Mouse (Mus musculus) c-Kit-positive CD71-negative TER-119-negative erythroid progenitor cells, embryonic 14.5 days (primary cell): Measurements from ENCODE around the gene Hspa1a.
A peak's percentile ranks its signal among the peaks of the same experiment; 100 is the strongest.
"Not testable (repeated sequence)": the region's sequence is repeated elsewhere in the genome, so short reads cannot be mapped to it uniquely, and the experiment has no call there.

Experiments used
- DNase-seq: peaks from one replicate; pipeline ENCODE4 v3.0.0-alpha.2; 2013; ENCODE audit warnings: low read depth

The Hspa1a gene

DNA sequence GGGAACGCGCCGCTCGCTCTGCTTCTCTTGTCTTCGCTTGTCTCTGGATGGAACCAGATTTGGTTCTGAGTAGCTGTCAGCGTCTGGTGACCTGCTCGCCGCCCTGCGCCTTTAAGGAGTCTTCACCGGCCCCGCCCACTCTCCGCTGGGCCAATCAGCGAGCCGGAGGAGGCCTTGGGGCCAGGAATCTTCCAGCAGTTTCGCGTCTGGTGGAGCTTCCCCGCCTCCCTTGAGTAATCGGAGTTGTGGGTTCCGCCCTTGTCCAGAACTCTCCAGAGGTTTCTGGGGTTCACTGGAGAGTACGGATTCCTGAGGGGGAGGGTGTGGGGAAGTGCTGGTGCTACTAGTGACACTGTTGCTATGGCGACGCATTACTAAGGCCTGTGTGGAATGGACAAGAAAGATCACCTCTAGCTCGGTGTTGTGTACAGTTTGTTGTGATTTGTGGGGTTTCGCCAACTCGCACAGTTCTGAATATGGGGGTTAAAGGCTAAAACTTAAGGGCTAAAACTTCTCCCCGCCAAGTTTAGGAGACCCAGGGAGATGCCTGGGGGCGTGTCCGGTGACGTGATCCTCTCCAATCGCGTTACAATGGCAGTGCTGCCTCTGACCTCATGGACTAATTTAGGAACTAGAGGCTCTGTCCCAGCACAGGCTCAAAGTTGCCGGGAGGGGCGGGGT, at the start of gene Hspa1a, which contains the start of gene Hspa1l:
TSS of gene Hspa1a (minus strand) at position 88 of the 681 bp plus-strand sequence.
TSS of gene Hspa1l (plus strand) at position 635 of the 681 bp plus-strand sequence.
- DNase-seq = not testable (repeated sequence)

DNA sequence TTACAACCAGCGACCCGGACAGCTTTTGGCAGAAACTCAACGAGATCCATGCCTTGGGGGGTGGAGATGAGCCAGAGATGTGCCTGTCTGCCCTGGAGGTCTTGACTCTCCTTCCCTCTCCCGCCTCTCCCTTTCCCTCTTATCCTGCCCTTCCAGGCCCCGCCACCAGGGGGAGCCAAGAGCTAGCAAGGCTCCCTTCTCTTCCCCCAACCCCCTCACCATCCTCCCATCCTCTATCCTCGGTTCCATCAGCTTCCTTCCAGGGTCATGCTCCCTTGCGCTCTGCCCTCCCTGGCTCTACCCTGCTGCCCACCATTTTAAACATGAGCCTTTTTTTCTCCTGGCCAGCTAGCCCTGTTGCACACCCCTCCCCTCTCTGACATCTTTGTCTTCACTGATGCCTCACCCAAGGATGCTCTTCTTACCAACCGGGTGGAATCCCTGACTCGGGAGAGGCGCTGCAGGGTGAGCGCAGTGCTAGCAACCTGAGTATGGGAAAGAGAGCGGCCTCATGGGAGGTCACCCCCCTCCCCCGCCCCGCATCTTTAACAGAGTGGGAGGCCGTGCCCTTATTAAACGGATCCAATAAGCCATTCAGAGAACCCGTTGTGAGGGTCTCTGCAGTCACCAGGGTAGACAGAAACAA, 49.3 kb upstream of the Hspa1a start:
- DNase-seq = peak; percentile 85

DNA sequence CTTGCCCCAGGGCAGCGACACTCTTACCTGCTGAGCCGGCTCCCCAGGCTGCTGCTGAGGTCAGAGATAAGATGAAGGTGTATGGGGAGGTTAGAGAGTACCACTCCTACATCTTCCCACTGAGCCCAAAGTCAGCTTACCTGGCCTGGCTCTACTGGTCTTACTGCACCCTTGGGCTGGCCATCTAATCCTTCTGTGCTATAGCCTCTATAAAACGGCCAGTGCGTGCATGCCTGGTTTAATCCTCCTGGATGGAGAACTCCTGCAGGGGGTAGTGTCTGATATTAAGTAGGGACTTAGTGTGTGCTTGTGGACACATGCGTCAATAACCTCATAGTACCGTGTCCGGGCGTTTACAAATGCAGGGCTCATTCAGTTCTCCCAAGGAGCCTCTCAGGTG, 48.6 kb upstream of the Hspa1a start:
- DNase-seq = no peak

DNA sequence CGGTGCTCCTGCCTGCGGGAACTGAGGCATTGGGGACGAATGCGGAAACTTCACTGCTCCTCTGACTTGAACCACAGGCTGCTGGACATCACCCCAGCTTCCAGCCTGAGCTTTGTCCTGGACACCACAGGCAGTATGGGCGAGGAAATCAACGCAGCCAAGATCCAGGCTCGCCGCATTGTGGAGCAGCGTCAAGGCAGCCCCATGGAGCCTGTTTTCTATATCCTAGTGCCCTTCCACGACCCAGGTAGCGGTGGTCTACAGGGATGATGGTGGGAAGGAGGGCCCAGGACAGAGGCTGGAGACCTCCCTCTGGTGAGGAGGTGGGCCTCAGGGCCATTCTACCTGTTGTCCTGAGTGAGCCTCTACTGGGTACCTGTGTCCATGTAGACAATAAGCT, 47.9 kb upstream of the Hspa1a start:
- DNase-seq = no peak

DNA sequence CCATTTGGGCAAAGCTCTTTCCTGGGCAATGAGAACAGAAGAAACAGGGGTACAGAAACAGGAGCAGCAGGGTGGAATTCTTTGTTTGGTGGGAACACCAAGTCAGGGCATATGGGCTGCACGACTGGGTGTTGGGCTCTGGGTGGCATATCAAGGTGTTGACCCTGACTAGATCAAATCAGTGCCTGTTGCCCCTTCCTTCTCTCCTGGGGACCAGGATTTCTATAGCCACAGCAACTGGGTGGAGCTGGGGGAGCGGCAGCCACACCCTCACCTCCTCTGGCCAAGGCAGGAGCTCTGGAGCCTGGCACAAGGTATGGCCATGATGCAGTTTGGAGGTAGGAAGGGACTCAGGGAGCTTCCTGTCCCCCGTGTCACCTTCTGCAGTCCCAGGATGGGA, 46.2 kb upstream of the Hspa1a start:
- DNase-seq = no peak

DNA sequence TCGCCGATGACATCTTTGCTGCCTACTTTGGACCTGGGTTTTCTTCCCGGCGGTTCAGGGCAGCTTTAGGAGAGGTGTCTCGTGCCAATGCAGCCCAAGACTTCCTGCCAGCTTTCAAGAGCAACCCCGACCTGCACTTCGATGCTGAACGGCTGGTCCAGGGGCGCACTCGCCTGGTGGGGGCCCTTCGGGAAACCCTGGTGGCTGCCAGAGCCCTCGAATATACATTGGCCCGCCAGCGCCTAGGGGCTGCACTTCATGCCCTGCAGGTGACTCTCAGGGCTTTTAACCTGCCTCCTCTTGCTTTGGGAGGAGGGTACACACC, 45.7 kb upstream of the Hspa1a start:
- DNase-seq = no peak

DNA sequence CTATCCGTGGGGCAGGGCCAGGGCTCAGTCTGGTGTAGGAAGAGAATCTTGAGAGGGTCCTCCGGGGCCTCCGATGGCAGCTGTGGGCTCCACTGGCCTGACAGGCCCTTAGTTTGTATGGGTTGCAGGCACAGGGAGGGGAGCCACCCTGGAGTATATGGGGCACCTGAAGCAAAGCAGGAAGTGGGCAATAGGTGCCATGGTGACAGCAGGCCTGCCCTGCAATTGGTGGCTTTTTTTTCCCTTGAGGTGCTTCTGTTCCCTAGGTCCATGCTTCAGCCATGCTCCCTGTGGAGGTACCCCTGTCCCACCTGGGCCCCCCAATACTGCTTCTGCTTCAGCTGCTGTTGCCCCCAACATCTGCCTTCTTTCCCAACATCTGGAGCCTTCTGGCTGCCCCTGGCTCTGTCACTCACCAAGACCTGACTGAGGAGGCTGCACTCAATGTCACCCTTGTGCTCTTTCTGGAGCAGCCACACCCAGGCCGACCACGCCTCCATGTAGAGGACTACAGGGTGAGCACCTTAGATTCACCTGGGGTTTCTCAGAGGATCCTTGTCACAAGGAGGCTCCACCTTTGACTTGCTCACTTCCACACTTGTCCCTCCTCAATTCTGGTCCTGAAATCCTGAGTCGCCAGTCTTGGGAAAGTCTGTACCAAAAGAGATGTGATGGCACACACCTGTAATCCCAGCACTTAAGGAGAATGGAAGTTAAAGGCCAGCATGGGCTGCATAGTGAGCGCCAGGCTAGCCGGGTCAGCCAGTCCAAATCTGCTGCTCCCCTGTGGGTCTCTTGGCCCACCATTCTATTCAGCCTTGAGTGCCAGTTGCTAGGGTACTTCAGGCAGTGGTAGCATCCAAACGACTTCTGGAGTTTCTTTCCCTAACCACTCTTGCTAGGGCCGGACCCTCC, 45.1 kb upstream of the Hspa1a start:
- DNase-seq = no peak

DNA sequence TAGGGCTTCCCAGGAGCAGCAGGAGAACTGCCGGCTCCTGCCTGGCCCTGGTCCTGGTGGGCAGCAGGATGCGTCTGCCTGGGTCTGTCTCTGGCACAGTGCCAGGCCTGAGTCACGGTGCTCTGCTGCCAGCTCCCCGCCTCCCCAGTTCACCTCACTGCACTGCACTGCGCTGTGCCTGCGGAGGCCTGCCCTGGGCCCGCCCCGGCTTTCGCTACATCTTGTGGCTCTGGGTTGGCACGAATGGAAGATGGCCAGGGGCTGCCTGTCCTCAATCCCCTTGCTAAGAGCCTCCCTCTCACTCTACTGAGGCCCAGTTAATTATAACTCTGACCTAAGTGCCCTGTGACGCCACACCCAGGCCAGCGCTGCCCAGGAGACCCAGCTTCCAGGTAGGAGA, 44.4 kb upstream of the Hspa1a start, which contains the start of gene Vwa7:
TSS of gene Vwa7 (plus strand) at position 204 of the 400 bp plus-strand sequence.
- DNase-seq = no peak

DNA sequence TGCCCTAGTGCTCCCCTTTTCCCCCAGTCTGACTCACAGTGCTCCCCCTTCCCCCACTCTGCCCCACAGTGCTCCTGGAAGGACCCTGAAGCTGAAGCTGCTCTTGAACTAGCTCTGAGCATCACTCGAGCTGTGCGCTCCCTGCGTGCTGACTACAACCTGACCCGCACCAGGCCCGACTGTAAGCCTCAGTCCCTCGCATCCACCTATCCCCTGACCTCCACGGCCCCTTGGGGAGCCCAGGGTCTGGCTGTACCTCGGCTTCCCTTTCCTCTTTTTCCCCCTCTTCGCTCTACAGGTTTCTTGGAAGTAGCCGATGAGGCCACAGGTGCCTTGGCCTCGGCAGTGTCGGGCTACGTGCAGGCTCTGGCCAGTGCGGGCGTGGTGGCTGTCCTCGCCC, 43.3 kb upstream of the Hspa1a start:
- no peak for DNase-seq

DNA sequence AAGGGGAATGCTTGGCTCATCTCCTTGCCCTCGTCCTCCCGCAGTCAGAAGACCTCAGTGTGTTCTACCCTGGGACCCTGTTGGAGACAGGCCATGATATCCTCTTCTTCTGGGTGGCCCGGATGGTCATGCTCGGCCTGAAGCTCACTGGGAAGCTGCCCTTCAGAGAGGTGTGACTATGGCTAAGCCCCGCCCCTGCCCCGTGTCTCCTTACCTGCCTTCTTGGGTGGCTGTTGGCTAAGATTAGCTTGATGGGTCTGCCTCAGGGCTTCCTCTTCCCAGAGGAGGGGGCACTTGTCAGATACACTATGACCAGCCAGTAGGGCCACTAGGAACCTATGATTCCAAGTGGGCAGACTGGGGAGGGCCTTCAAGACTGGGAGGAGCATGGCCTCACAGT, 41.3 kb upstream of the Hspa1a start:
- DNase-seq = no peak

DNA sequence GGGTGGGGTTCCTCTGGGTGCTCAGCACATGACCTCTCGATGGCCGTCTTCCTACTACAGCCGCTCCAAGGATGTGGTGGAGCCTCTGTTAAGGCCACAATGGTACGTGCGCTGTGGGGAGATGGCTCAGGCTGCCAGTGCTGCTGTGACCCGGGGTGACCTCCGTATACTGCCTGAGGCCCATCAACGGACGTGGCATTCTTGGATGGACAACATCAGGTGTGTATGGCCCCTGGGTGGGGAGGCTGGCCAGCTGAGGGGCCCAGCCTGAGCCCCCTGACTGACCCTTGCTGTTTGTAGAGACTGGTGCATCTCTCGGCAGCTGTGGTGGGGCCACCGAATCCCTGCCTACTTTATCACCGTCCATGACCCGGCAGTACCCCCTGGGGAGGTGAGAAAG, 40.5 kb upstream of the Hspa1a start:
- DNase-seq = no peak

DNA sequence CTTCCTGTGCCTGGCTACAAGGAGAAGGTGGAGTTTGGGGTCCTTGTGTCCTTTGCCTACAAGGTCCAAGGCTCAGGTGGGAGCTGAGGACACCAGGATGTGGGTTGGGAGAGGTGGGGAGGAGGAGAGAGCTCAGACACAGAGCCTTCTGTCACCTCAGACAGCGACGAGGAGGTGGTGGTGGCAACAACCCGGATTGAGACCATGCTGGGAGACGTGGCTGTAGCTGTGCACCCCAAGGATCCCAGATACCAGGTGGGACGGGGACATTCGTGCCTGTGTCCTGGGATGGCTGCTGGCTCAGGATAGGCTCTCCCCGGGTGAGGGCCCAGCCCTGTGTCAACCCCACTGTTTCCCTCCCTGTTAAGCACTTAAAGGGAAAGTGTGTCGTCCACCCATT, 39.5 kb upstream of the Hspa1a start:
- no peak for DNase-seq

DNA sequence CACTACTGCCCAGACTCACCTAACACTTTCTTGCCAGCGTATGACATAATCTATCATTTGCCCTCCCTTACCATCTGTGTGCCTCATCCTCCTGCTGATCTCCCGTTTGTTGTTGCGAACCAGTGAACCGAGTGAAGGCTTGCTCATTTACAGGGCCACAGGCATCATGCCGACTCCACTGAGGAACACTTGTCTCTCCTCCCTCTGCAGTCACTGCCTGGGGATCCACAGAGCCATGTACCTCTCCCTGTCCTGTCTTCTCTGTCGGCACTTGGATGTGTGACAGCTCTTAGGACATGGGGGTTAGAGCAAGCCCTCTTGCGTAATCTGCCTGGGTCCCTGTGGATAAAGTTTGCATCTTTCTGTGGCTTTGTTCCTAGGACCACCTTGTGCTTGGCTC, 37.6 kb upstream of the Hspa1a start:
- no peak for DNase-seq

DNA sequence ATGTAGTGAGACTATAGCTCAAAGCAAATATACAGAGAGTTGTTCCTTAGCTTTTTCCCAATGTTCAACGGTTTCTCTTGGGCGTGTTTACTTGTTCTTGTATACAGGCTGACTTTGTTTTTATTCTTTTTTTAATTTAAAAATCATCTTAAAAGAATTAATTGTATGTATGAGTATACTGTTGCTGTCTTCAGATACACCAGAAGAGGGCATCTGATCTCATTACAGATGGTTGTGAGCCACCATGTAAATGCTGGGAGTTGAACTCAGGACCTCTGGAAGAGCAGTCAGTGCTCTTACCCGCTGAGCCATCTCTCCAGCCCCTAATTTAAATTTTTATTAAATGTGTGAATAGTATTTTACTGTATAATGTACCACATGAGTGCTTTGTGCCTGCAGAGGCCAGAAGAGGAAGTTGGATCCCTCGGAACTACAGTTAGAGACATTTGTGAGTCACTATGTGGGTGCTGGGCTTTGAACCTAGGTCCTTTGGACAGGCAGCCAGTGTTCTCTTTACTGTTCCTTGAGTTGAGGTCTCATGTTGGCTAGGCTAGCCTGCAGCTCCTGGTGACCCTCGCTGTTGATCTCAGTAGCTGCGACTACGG, 35.5 kb upstream of the Hspa1a start:
- no peak for DNase-seq

DNA sequence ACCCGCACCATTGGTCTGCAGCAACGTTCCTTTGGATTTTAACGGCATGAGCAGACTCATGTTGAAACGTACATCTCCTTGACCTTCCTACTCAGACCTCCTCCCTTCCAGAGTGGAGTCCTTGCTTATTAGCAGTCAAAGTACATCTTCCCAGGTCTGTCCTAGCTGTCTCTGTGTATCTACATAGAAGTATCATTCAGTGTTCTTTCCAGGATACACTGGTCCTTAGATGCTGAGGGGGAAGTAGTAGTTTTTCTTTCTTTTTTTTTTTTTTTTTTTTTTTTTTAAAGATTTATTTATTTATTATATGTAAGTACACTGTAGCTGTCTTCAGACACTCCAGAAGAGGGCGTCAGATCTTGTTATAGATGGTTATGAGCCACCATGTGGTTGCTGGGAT, 33.9 kb upstream of the Hspa1a start:
- DNase-seq = not testable (repeated sequence)

DNA sequence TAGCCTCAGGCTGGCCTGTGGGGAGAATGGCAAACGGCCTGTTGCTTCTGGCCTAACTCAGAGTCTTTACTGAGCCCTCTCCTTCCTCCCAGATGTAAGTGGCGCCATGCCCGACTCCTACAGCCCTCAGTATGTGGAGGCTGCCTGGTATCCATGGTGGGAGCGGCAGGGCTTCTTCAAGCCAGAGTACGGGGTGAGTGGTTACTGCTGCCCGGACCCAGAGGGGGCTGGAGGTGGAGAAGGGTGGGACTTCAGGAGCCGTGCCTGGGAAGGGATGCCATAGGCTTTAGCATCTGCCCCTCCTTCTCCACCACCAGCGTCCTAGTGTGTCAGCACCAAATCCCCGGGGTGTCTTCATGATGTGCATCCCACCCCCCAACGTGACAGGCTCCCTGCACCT, 33.2 kb upstream of the Hspa1a start:
- DNase-seq = no peak

DNA sequence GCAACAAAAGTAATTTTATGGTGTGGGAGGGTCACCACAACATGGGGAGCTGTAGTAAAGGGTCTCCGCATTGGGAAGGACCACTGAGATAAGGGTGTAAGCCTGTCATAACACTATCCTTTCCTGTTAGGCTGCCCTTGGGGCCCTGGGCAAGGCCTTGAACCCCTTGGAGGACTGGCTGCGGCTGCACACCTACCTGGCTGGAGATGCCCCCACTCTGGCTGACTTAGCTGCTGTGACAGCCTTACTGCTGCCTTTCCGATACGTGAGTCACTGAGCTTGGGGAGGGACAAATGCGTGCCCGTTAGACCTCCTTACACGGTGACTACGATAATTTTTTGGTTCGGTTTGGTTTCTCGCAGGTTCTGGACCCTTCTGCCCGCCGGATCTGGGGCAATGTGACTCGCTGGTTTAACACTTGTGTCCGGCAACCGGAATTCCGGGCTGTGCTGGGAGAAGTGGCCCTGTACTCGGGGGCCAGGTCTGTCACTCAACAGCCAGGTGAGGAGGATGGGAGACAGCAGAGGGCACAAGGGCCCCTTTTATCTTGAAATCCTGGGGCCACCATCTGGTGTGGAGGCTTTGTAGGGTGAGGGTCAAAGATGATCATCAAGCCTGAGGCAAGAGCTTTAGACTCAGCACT, 32.2 kb upstream of the Hspa1a start:
- no peak for DNase-seq

DNA sequence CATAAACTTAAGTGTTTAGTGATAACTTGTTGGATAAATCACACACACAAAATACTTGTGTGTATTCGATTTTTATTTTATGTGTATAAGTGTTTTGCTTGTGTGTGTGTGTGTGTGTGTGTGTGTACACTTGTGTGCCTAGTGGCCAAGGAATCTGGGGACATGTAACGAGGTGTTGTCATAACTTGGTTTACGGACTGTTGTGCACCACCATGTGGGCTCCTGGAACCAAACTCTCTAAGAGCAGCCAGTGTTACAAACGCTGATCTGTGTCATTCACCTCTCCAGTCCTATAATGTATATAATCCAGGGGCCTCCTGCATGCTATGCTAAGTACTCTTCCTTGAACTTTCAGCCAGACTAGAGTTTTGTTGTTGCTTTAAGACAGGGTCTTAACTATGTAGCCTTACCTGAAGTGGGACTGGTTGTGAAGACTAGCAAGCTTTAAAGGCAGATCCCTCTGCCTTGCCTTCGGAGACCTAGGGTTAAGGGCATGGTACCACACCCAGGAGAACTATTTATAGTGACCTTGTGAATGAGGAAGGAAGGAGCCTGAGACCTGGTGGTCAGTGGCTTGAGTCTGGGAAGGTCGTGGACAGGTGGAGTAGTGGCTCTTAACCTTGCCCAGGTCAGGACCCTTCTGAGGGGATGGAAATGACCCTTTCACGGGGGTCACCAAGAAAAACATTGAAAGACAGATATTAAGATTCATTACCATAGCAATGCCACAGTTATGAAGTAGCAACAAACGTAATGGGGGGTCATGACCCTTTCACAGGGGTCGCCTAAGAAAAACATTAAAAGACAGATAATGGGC, 31.3 kb upstream of the Hspa1a start:
- DNase-seq = no peak

DNA sequence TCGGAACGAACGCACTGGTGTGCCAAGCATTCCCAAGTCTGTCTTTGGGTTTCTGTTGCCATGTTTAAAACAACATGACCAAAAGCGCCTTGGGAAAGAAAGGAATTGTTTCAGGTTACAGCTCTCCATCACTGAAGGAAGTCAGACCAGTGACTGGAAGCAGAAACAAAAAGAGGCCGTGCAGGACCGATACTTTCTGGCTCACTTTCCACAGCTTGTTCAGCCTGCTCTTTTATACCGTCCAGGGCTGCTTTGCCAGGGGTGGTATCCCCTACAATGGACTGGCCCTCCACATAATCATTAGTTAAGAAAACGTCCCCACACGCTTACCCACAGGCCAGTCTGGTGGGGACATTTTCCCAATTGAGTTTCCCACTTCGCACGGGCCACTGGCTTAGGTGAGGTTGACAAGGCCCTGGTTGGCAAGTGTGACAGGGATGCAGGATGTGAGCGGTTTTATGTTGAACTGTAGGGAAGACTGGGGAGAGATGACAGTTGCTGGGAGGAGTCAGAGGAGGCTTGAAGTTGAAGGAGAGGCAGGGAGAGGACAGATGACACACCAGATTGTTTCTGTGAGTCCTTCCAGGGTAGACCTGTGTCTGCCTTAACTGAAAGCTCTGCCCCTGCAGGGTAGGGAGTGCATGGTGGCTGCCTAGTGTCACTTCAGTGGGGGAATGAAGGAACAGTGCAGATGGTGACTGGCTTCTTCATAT, 30.4 kb upstream of the Hspa1a start:
- DNase-seq = no peak

DNA sequence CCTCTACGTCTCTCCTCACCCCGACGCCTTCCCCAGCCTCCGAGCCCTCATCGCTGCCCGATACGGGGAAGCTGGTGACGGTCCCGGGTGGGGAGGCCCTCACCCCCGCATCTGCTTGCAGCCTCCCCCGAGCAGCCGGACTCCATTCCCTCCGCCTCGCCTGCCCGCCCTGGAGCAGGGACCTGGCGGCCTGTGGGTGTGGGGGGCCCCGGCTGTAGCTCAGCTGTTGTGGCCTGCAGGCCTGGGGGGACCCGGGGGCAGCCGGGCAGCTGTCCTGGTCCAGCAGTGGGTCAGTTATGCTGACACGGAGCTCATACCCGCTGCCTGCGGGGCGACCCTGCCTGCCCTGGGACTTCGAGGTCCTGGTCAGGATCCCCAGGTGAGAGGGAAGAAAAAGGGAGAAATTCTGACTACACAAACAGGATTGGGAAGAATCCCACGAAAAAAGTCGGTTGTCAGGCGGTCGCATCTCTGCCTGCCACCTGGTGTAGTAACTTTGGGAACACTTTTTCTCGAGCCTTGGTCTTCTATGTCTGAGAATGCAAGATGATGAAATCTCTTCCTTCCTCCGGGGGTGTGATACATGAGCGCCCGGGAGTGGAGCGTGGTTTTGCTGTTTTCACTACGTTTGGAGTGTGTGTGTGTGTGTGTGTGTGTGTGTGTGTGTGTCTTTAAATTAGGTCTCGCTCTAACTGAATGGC, 29.6 kb upstream of the Hspa1a start:
- no peak for DNase-seq
